Mouse (Mus musculus) CH12.LX (cell line): ENCODE data around the gene Gtf2h5. TPM values are rescaled to one million over a fixed set of nuclear protein-coding genes. Genes with fewer than 3 reads are reported as not detected.
A peak's percentile ranks its signal among the peaks of the same experiment; 100 is the strongest.

Experiments
- DNase-seq: peaks from one replicate; pipeline ENCODE4 v3.0.0-alpha.2; 2013; ENCODE audit errors: extremely low read depth
- H3K27ac ChIP-seq: 2 replicates; pipeline ENCODE4 v1.5.1; 2012; ENCODE audit warnings: low read depth, mild to moderate bottlenecking, control low read depth, moderate library complexity; ENCODE audit not compliant: insufficient read depth
- H3K27me3 ChIP-seq: replicated peaks from 2 replicates; pipeline ENCODE3; 2012; ENCODE audit warnings: inconsistent platforms
- H3K36me3 ChIP-seq, 2 experiments: replicated peaks in 1 of 2; 2 replicates each; pipeline versions ENCODE3 to v1.6.1; 2012; ENCODE audit warnings: inconsistent platforms in 1 of 2, low read length in 1 of 2, mild to moderate bottlenecking in 1 of 2, mixed read lengths in 1 of 2, moderate library complexity in 1 of 2; ENCODE audit not compliant: control insufficient read depth in 1 of 2, insufficient read depth in 1 of 2
- H3K4me1 ChIP-seq, 2 experiments: 2 replicates each; pipeline ENCODE4 v1.6.1; 2012; ENCODE audit warnings: inconsistent platforms in 1 of 2, moderate library complexity in 1 of 2; ENCODE audit not compliant: insufficient read depth in 2 of 2, control insufficient read depth in 1 of 2
- H3K4me2 ChIP-seq: 2 replicates; pipeline ENCODE4 v1.6.1; 2012; ENCODE audit warnings: low read depth, mild to moderate bottlenecking, control low read depth; ENCODE audit not compliant: poor library complexity, insufficient read depth, severe bottlenecking
- H3K4me3 ChIP-seq, 3 experiments: fragments of 150-350 bp in 1 of 3; sonication (generic) in 1 of 3; replicated peaks in 1 of 3; 2 replicates each; pipeline versions ENCODE3 to v1.5.1; 2011 to 2012; ENCODE audit warnings: low read depth in 2 of 3, low read length in 2 of 3, mild to moderate bottlenecking in 2 of 3, moderate library complexity in 2 of 3, control low read depth in 1 of 3, improper control_type of control experiment in 1 of 3, inconsistent platforms in 1 of 3, mixed read lengths in 1 of 3; ENCODE audit not compliant: poor library complexity in 1 of 3
- H3K79me2 ChIP-seq: replicated peaks from 2 replicates; pipeline ENCODE4 v1.6.1; 2012; ENCODE audit warnings: mild to moderate bottlenecking, moderate library complexity; ENCODE audit not compliant: control insufficient read depth, poor library complexity, insufficient read depth, severe bottlenecking; ENCODE audit errors: extremely low read depth
- H3K9ac ChIP-seq: 2 replicates; pipeline ENCODE4 v1.6.1; 2012; ENCODE audit warnings: low read depth, mild to moderate bottlenecking, control low read depth, moderate library complexity; ENCODE audit not compliant: insufficient read depth
- H3K9me3 ChIP-seq: replicated peaks from 2 replicates; pipeline ENCODE3; 2012; ENCODE audit warnings: low read length, inconsistent platforms, mixed read lengths
- BHLHE40 ChIP-seq: IDR thresholded peaks from 2 replicates; pipeline ENCODE4 v1.6.1; 2011; ENCODE audit warnings: mild to moderate bottlenecking, low read depth, low read length, improper control_type of control experiment
- CHD1 ChIP-seq: IDR thresholded peaks from 2 replicates; pipeline ENCODE4 v1.6.1; 2012; ENCODE audit warnings: low read depth, low read length, improper control_type of control experiment, inconsistent platforms
- CHD2 ChIP-seq: IDR thresholded peaks from 2 replicates; pipeline ENCODE4 v1.6.1; 2011; ENCODE audit warnings: low read length, improper control_type of control experiment
- CTCF ChIP-seq, 2 experiments: IDR thresholded peaks in 1 of 2; conservative IDR thresholded peaks in 1 of 2; 2 replicates each; pipeline ENCODE4 v1.5.1; 2011 to 2012; ENCODE audit warnings: low read depth in 2 of 2, low read length in 2 of 2, improper control_type of control experiment in 1 of 2, inconsistent platforms in 1 of 2, mild to moderate bottlenecking in 1 of 2, moderate library complexity in 1 of 2
- E2F4 ChIP-seq: IDR thresholded peaks from 2 replicates; pipeline ENCODE4 v1.6.1; 2011; ENCODE audit warnings: low read depth, low read length, improper control_type of control experiment; ENCODE audit not compliant: insufficient replicate concordance
- EP300 ChIP-seq: IDR thresholded peaks from 2 replicates; pipeline ENCODE4 v1.6.1; 2011; ENCODE audit warnings: low read length, improper control_type of control experiment
- ETS1 ChIP-seq: conservative IDR thresholded peaks from 2 replicates; pipeline ENCODE4 v1.6.1; 2012; ENCODE audit warnings: low read depth, mild to moderate bottlenecking, inconsistent platforms, low read length, improper control_type of control experiment, moderate library complexity
- GABPA ChIP-seq: IDR thresholded peaks from 2 replicates; pipeline ENCODE4 v1.6.1; 2012; ENCODE audit warnings: low read depth, low read length, improper control_type of control experiment, inconsistent platforms; ENCODE audit not compliant: insufficient replicate concordance
- HCFC1 ChIP-seq: IDR thresholded peaks from 2 replicates; pipeline ENCODE4 v1.6.1; 2012; ENCODE audit warnings: low read depth, mild to moderate bottlenecking, inconsistent platforms, low read length, improper control_type of control experiment
- IRF4 ChIP-seq: IDR thresholded peaks from 2 replicates; pipeline ENCODE4 v1.6.1; 2014; ENCODE audit warnings: low read depth, mild to moderate bottlenecking, inconsistent platforms, low read length, improper control_type of control experiment
- JUN ChIP-seq: IDR thresholded peaks from 2 replicates; pipeline ENCODE4 v1.6.1; 2011; ENCODE audit warnings: low read depth, mild to moderate bottlenecking, low read length, improper control_type of control experiment, moderate library complexity; ENCODE audit not compliant: insufficient read depth
- JUND ChIP-seq: conservative IDR thresholded peaks from 2 replicates; pipeline ENCODE4 v1.6.1; 2011; ENCODE audit warnings: low read depth, low read length, improper control_type of control experiment
- KAT2A ChIP-seq: IDR thresholded peaks from 2 replicates; pipeline ENCODE4 v1.6.1; 2012; ENCODE audit warnings: low read length, improper control_type of control experiment, inconsistent platforms; ENCODE audit not compliant: insufficient replicate concordance
- MAFK ChIP-seq: IDR thresholded peaks from 2 replicates; pipeline ENCODE4 v1.6.1; 2011; ENCODE audit warnings: low read length, improper control_type of control experiment; ENCODE audit not compliant: insufficient replicate concordance
- MAX ChIP-seq: IDR thresholded peaks from 2 replicates; pipeline ENCODE4 v1.6.1; 2011; ENCODE audit warnings: low read length, improper control_type of control experiment
- MAZ ChIP-seq: IDR thresholded peaks from 2 replicates; pipeline ENCODE4 v1.6.1; 2012; ENCODE audit warnings: low read depth, mild to moderate bottlenecking, inconsistent platforms, low read length, improper control_type of control experiment, moderate library complexity
- MEF2A ChIP-seq: IDR thresholded peaks from 2 replicates; pipeline ENCODE4 v1.6.1; 2014; ENCODE audit warnings: low read depth, mild to moderate bottlenecking, inconsistent platforms, low read length, improper control_type of control experiment, borderline replicate concordance
- MXI1 ChIP-seq: IDR thresholded peaks from 2 replicates; pipeline ENCODE4 v1.6.1; 2011; ENCODE audit warnings: mild to moderate bottlenecking, low read depth, low read length, improper control_type of control experiment
- MYC ChIP-seq: IDR thresholded peaks from 2 replicates; pipeline ENCODE4 v1.6.1; 2011; ENCODE audit warnings: low read depth, mild to moderate bottlenecking, improper control_type of control experiment, low read length
- NELFE ChIP-seq: IDR thresholded peaks from 2 replicates; pipeline ENCODE4 v1.6.1; 2011; ENCODE audit warnings: low read depth, low read length, improper control_type of control experiment
- NRF1 ChIP-seq: IDR thresholded peaks from 2 replicates; pipeline ENCODE4 v1.6.1; 2014; ENCODE audit warnings: low read depth, mild to moderate bottlenecking, inconsistent platforms, low read length, improper control_type of control experiment, moderate library complexity
- PAX5 ChIP-seq: IDR thresholded peaks from 2 replicates; pipeline ENCODE4 v1.6.1; 2012; ENCODE audit warnings: low read length, inconsistent platforms, mixed read lengths
- POLR2A ChIP-seq: IDR thresholded peaks from 2 replicates; pipeline ENCODE4 v1.6.1; 2011; ENCODE audit warnings: low read depth, mild to moderate bottlenecking, improper control_type of control experiment, low read length
- POLR2AphosphoS2 ChIP-seq: IDR thresholded peaks from 2 replicates; pipeline ENCODE4 v1.6.1; 2011; ENCODE audit warnings: low read depth, low read length, improper control_type of control experiment
- RAD21 ChIP-seq: IDR thresholded peaks from 2 replicates; pipeline ENCODE4 v1.6.1; 2011; ENCODE audit warnings: low read depth, mild to moderate bottlenecking, low read length, improper control_type of control experiment, moderate library complexity
- RCOR1 ChIP-seq: conservative IDR thresholded peaks from 2 replicates; pipeline ENCODE4 v1.6.1; 2012; ENCODE audit warnings: low read depth, mild to moderate bottlenecking, inconsistent platforms, low read length, improper control_type of control experiment
- SIN3A ChIP-seq: IDR thresholded peaks from 2 replicates; pipeline ENCODE4 v1.6.1; 2012; ENCODE audit warnings: low read length, improper control_type of control experiment, inconsistent platforms
- SMC3 ChIP-seq: IDR thresholded peaks from 2 replicates; pipeline ENCODE4 v1.6.1; 2011; ENCODE audit warnings: low read depth, low read length, improper control_type of control experiment
- TBP ChIP-seq: conservative IDR thresholded peaks from 2 replicates; pipeline ENCODE4 v1.6.1; 2011; ENCODE audit warnings: low read depth, low read length, improper control_type of control experiment
- TCF12 ChIP-seq: IDR thresholded peaks from 2 replicates; pipeline ENCODE4 v1.6.1; 2014; ENCODE audit warnings: low read depth, mild to moderate bottlenecking, inconsistent platforms, low read length, improper control_type of control experiment
- UBTF ChIP-seq: IDR thresholded peaks from 2 replicates; pipeline ENCODE4 v1.6.1; 2012; ENCODE audit warnings: low read depth, mild to moderate bottlenecking, inconsistent platforms, low read length, improper control_type of control experiment, moderate library complexity
- USF1 ChIP-seq: IDR thresholded peaks from 2 replicates; pipeline ENCODE4 v1.6.1; 2014; ENCODE audit warnings: low read depth, mild to moderate bottlenecking, inconsistent platforms, low read length, improper control_type of control experiment
- USF2 ChIP-seq: conservative IDR thresholded peaks from 2 replicates; pipeline ENCODE4 v1.6.1; 2011; ENCODE audit warnings: low read depth, low read length, improper control_type of control experiment
- ZC3H11A ChIP-seq: IDR thresholded peaks from 2 replicates; pipeline ENCODE4 v1.6.1; 2012; ENCODE audit warnings: low read depth, mild to moderate bottlenecking, inconsistent platforms, low read length, improper control_type of control experiment
- ZKSCAN1 ChIP-seq: IDR thresholded peaks from 2 replicates; pipeline ENCODE4 v1.6.1; 2012; ENCODE audit warnings: low read depth, inconsistent platforms, low read length, improper control_type of control experiment, borderline replicate concordance
- ZMIZ1 ChIP-seq: IDR thresholded peaks from 2 replicates; pipeline ENCODE4 v1.6.1; 2012; ENCODE audit warnings: low read depth, mild to moderate bottlenecking, inconsistent platforms, low read length, improper control_type of control experiment
- ZNF384 ChIP-seq: IDR thresholded peaks from 2 replicates; pipeline ENCODE4 v1.6.1; 2012; ENCODE audit warnings: low read depth, low read length, improper control_type of control experiment, inconsistent platforms
- dilution Hi-C: fragments of 300-500 bp; cut with MboI; formaldehyde crosslinking; loops from 2 replicates; pipeline ENCODE4 v1.14.3; 2020; ENCODE audit warnings: low sequenced_read_pairs; ENCODE audit not compliant: extremely low pct_unique_long_range_greater_than_20kb, extremely low pct_ligation_motif_present
- in situ Hi-C: fragments of 300-500 bp; cut with MboI; formaldehyde crosslinking; loops from 3 replicates; pipeline ENCODE4 v1.14.3; 2019; ENCODE audit warnings: low sequenced_read_pairs, low pct_ligation_motif_present, low pct_unique_long_range_greater_than_20kb, mixed read lengths
- polyA plus RNA-seq: library from polyadenylated mRNA; unstranded; fragments of >175 nt; gene quantifications from 2 replicates; pipeline ENCODE4 v1.2.1, GENCODE M21; 2012; ENCODE audit warnings: low read depth; ENCODE audit not compliant: insufficient read length
- total RNA-seq, 2 experiments: library from RNA; depleted of rRNA; stranded (reverse); fragments of 300-350 nt in 1 of 2; fragments of >200 nt in 1 of 2; gene quantifications; 2 replicates each; pipeline ENCODE4 v1.2.3; 2012 to 2014

Gtf2h5 gene
- total RNA-seq (2012; rRNA removed), result 97.8 and 115 TPM in 2 replicates
- 62.2 and 74.9 TPM in 2 replicates for total RNA-seq (2014; rRNA removed)
- polyA plus RNA-seq, result 116 and 117 TPM in 2 replicates

GRCm38 (mm10) chr17:6079287-6080122 is at the start of gene Gtf2h5, which contains the start of gene Serac1:
Gene Gtf2h5 (plus strand): TSS chr17:6079786.
Gene Serac1 (minus strand): TSS chr17:6079741.
- dilution Hi-C loops, result no loop called here
- TF ChIP-seq ZNF384 (no peak; the same call in 1 of the 2 replicates), E2F4 (no peak), RAD21 (no peak; the same call in 1 of the 2 replicates), GABPA (peak; percentile 19; the same call in 1 of the 2 replicates), ZKSCAN1 (no peak), ZC3H11A (no peak), NRF1 (peak; percentile 95), JUN (no peak), KAT2A (peak; percentile 72; the same call in 1 of the 2 replicates), BHLHE40 (peak; percentile 94), USF1 (peak; percentile 95), POLR2AphosphoS2 (no peak), SMC3 (no peak), NELFE (peak; percentile 81; the same call in 1 of the 2 replicates), POLR2A (peak; percentile 94), HCFC1 (peak; percentile 94), UBTF (0 out of 2 replicates have a peak, but pooled peaks have one; percentile 66), IRF4 (peak; percentile 46; the same call in 1 of the 2 replicates), MEF2A (peak; percentile 46; the same call in 1 of the 2 replicates), MAZ (peak; percentile 90), ZMIZ1 (peak; percentile 51), PAX5 (no peak), TBP (no peak), ETS1 (no peak), MXI1 (peak; percentile 43; the same call in 1 of the 2 replicates), CHD1 (no peak), CTCF (conservative IDR thresholded peaks at IDR 0.05 in 1 of 2, IDR thresholded peaks at IDR 0.05 in 1 of 2; ENCODE audit: low read depth in 2 of 2, low read length in 2 of 2) (0 out of 4 replicates have a peak, but pooled peaks of 1 of the 2 experiments have one; percentile 1), MAX (peak; percentile 93), USF2 (peak; percentile 89), CHD2 (no peak), JUND (no peak), MYC (no peak), MAFK (no peak), SIN3A (peak; percentile 63; the same call in 1 of the 2 replicates), TCF12 (peak; percentile 78), RCOR1 (no peak), EP300 (no peak)

More at GRCm38 (mm10) chr17:6079287-6080122, at the start of gene Gtf2h5, which contains the start of gene Serac1:
- H3K4me1 ChIP-seq, result peaks cover 3 to 41% of the 10 kb centered on the region in 2 experiments; a peak in 3 of 4 replicates
- H3K9me3 ChIP-seq, result no peaks in the 10 kb centered on the region
- no peaks in the 10 kb centered on the region for H3K27me3 ChIP-seq
- H3K4me2 ChIP-seq, result peak within 1 kb of the TSS; percentile 86
- peaks cover 12 to 31% of the 10 kb centered on the region in 2 experiments for H3K36me3 ChIP-seq
- H3K4me3 ChIP-seq, result peak within 1 kb of the TSS; percentile 88 to 98 (median 91)
- in situ Hi-C loops, result no loop called here
- DNase-seq, result peak; percentile 94
- H3K79me2 ChIP-seq, result peaks cover 13% of the 10 kb centered on the region
- peak within 1 kb of the TSS; percentile 65 for H3K9ac ChIP-seq
- H3K27ac ChIP-seq, result peak within 1 kb of the TSS; percentile 49
